Mouse (Mus musculus) megakaryocyte, embryonic 14.5 days (primary cell): Measurements from ENCODE around the gene Prdx5. TPM values are rescaled to one million over a fixed set of nuclear protein-coding genes. Genes with fewer than 3 reads are reported as not detected.

Experiments
- H3K27me3 ChIP-seq: replicated peaks from 2 replicates; pipeline ENCODE3; 2012; ENCODE audit warnings: inconsistent platforms
- H3K36me3 ChIP-seq: replicated peaks from 2 replicates; pipeline ENCODE3; 2012; ENCODE audit warnings: low read length, inconsistent platforms, mixed read lengths
- H3K4me1 ChIP-seq: 2 replicates; pipeline ENCODE4 v1.6.1; 2012; ENCODE audit warnings: inconsistent platforms
- H3K4me3 ChIP-seq: replicated peaks from 2 replicates; pipeline ENCODE3; 2012; ENCODE audit warnings: moderate library complexity, mild to moderate bottlenecking, inconsistent platforms
- H3K9me3 ChIP-seq: 2 replicates; pipeline ENCODE4 v1.6.1; 2012; ENCODE audit warnings: inconsistent platforms
- FLI1 ChIP-seq: IDR thresholded peaks from 2 replicates; pipeline ENCODE4 v1.6.1; 2012; ENCODE audit warnings: low read length, inconsistent platforms, mixed read lengths
- GATA1 ChIP-seq: IDR thresholded peaks from 3 replicates; pipeline ENCODE4 v1.6.1; 2012; ENCODE audit warnings: mixed read lengths, low read length, inconsistent platforms, borderline replicate concordance
- polyA plus RNA-seq: library from polyadenylated mRNA; stranded (reverse); fragments of >175 nt; gene quantifications from 2 replicates; pipeline ENCODE4 v1.2.3, GENCODE M21; 2012; ENCODE audit warnings: low replicate concordance; ENCODE audit not compliant: insufficient read depth

Prdx5 gene
- polyA plus RNA-seq, 1 experiment, result 955 TPM

DNA sequence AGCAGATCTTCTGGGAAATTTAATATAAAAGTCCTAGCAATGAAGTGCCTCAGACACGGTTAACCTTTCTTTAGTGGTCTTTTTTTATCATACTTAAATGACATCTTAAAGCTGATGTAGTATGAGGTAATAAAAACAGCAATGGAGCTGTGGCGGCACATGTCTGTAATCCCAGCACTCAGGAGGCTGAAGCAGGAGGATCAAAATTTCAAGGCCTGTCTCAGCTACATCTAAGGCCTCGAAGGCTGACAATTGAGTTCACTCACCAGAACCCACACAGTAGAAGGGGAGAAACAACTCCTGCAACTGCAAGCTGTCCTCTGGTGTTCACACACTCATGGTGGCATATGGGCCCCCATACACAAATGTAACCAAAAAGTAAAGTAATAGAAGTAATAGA lies 49.9 kb downstream of the Prdx5 start:
- H3K4me3 ChIP-seq, result no peak overlapping the region
- TF ChIP-seq GATA1, result no peak
- no peak for TF ChIP-seq FLI1
- no peaks in the 10 kb centered on the region for H3K27me3 ChIP-seq
- no peaks in the 10 kb centered on the region for H3K9me3 ChIP-seq
- peaks cover 45% of the 10 kb centered on the region for H3K36me3 ChIP-seq
- peaks cover 60% of the 10 kb centered on the region for H3K4me1 ChIP-seq

DNA sequence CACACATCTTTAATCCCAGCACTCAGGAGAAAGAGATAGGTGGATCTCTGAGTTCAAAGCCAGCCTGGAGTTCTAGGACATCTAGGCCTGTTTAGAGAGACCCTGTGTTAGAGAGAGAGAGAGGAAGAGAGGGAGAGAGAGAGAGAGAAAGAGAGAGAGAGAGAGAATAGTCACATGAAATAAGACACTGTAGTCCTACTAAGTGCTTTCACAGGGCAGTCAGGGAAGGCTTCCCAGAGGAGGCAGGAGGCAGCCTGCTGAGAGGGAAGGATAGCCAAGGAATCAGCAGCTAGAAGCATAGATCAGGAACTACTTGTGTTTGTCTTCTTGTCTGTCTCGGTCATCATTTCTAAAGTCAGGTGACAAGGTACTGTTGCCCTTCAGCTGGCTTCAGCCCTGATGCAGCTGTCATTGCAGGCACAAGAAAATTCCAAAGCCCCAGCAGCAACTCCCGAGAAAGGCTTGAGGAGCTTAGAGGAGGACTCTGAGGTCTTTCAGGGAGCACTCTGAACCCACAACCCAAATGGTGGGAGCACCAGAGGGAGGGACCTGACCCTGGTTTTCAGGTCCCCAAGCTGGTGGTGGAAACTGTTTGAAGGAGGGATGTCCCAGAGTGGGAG lies 50.8 kb downstream of the Prdx5 start:
- H3K9me3 ChIP-seq, result no peaks in the 10 kb centered on the region
- peaks cover 68% of the 10 kb centered on the region for H3K4me1 ChIP-seq
- no peaks in the 10 kb centered on the region for H3K27me3 ChIP-seq
- no peak for TF ChIP-seq FLI1
- TF ChIP-seq GATA1, result no peak
- H3K36me3 ChIP-seq, result peaks cover 47% of the 10 kb centered on the region
- peak overlapping the region; percentile 90 for H3K4me3 ChIP-seq

DNA sequence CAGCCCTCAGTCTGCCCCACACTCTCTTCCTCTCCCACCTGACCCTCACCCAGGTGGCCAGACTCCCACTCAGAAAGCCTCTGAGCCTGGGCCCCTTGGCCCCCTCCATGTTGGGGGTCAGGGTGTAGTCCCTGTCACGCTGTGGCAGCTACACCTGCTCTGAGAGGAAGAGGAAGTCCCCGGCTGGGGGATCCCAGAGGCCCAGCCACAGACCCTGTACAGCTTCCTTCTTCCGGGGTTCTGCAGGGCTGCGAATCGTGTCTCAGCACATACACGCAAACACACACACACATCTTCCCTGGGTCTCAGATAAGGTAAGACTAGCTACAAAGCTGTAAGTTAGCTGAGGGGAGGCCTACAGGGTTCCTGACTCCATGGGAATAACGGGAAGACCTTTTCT lies 51.9 kb downstream of the Prdx5 start, which contains the start of gene Ccdc88b:
TSS of gene Ccdc88b (minus strand) at position 181 of the 400 bp plus-strand sequence.
- peak within 1 kb of the TSS; percentile 90 for H3K4me3 ChIP-seq
- TF ChIP-seq GATA1 (no peak), FLI1 (no peak)
- no peaks in the 10 kb centered on the region for H3K27me3 ChIP-seq
- no peaks in the 10 kb centered on the region for H3K9me3 ChIP-seq
- peaks cover 79% of the 10 kb centered on the region for H3K4me1 ChIP-seq
- peaks cover 58% of the 10 kb centered on the region for H3K36me3 ChIP-seq

DNA sequence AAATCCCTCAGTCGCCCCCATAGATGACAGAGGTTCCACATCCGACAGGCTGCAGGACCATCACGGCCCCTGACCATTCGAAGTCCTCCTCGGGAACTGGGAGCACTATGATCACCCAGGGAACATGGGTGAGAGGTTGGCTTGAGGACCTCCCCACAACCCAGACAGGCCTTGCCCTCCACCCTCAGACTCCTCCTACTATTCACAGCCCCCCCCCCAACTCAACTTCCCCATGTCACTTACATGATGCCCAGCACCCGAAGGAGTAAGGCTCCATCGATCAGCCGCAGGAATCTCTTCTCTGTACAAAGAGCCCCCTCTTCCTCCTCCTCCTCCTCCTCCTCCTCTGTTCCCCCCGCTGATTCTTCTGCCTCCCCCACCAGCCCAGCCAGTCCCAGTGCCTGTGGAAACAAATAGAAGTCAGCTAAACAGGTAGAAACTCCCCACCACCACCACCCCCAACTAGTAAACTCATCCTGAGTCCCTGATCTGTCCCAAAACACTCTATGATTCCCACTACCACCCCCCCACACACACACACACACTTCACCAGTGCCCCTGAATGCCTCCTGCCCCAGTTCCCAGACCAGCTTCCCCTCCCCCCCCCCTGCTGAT lies 52.4 kb downstream of the Prdx5 start:
- Histone ChIP-seq H3K27me3 (no peaks in the 10 kb centered on the region), H3K4me1 (peaks cover 85% of the 10 kb centered on the region), H3K4me3 (peak overlapping the region; percentile 90), H3K9me3 (no peaks in the 10 kb centered on the region), H3K36me3 (peaks cover 61% of the 10 kb centered on the region)
- TF ChIP-seq FLI1 (no peak), GATA1 (no peak)

DNA sequence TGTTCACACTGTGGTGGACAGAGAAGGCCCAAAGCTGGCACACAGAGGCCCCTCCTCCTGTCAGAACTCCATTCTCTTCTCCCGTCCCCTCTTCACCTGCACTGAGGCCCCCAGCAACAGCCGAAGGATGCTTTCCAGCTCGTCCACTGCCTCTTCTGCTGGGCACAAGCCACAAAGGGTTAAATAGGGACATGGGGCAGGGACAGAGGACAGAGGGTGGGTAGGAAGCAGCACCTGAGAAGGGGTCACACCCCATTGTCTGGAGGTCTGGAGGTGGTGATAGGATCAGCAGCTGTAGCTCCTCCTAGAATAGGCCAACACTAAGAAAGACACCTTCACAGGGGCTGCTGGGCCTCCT lies 52.9 kb downstream of the Prdx5 start:
- peak overlapping the region; percentile 90 for H3K4me3 ChIP-seq
- no peak for TF ChIP-seq FLI1
- no peak for TF ChIP-seq GATA1
- peaks cover 64% of the 10 kb centered on the region for H3K36me3 ChIP-seq
- no peaks in the 10 kb centered on the region for H3K27me3 ChIP-seq
- H3K4me1 ChIP-seq, result peaks cover 90% of the 10 kb centered on the region
- H3K9me3 ChIP-seq, result no peaks in the 10 kb centered on the region

Other genes starting within 250 kb of the Prdx5 start
- 32.8 and 44.2 TPM in 2 replicates for gene Rps6ka4, start 69.5 kb downstream of the Prdx5 start, polyA plus RNA-seq
- 22.9 and 55.2 TPM in 2 replicates for gene Ccdc88b, start 51.9 kb downstream of the Prdx5 start, polyA plus RNA-seq
- 107 and 147 TPM in 2 replicates for gene Trmt112, start 408 bp downstream of the Prdx5 start, polyA plus RNA-seq
- 56.1 and 76.3 TPM in 2 replicates for gene Esrra, start 11.7 kb upstream of the Prdx5 start, polyA plus RNA-seq
- 0.83 TPM in 1 of 2 replicates, not detected in the other for gene Catsperz, start 15.3 kb upstream of the Prdx5 start, polyA plus RNA-seq
- 0.08 TPM in 1 of 2 replicates, not detected in the other for gene Kcnk4, start 24.4 kb upstream of the Prdx5 start, polyA plus RNA-seq
- 108 and 197 TPM in 2 replicates for gene Bad, start 31.8 kb upstream of the Prdx5 start, polyA plus RNA-seq
- 112 and 118 TPM in 2 replicates for gene Gpr137, start 32.4 kb upstream of the Prdx5 start, polyA plus RNA-seq
- gene Ppp1r14b, start 64.9 kb upstream of the Prdx5 start, polyA plus RNA-seq, result 310 and 626 TPM in 2 replicates
- gene Plcb3, start 66.4 kb upstream of the Prdx5 start, polyA plus RNA-seq, result 39.2 and 49.3 TPM in 2 replicates
- 154 and 460 TPM in 2 replicates for gene Fkbp2, start 70.4 kb upstream of the Prdx5 start, polyA plus RNA-seq
- 68.5 and 73.8 TPM in 2 replicates for gene Vegfb, start 77.5 kb upstream of the Prdx5 start, polyA plus RNA-seq
- 19.1 and 20.6 TPM in 2 replicates for gene Dnajc4, start 82.5 kb upstream of the Prdx5 start, polyA plus RNA-seq
- gene Nudt22, start 86.0 kb upstream of the Prdx5 start, polyA plus RNA-seq, result 6.7 and 9.1 TPM in 2 replicates
- gene Trpt1, start 86.0 kb upstream of the Prdx5 start, polyA plus RNA-seq, result 0.57 TPM in 1 of 2 replicates, not detected in the other
- gene Fermt3, start 109.4 kb upstream of the Prdx5 start, polyA plus RNA-seq, result 5,058 and 7,219 TPM in 2 replicates
- gene Stip1, start 129.9 kb upstream of the Prdx5 start, polyA plus RNA-seq, result 29.9 and 116 TPM in 2 replicates
- gene Macrod1, start 146.7 kb upstream of the Prdx5 start, polyA plus RNA-seq, result 9.2 and 14.0 TPM in 2 replicates
- not detected in 2 replicates for gene Flrt1, start 195.6 kb upstream of the Prdx5 start, polyA plus RNA-seq